ENCODE assay signal across 15 mouse cellular contexts in genomic region chr9:69642591-69642990, GRCm38 (mm10).
"Had no signal": no experiment of that assay in that cellular context is flagged by ENCODE, and none has a peak within 500 bp of the region (broad histone marks: within the 10 kb centered on the region; RNA-seq: fewer than 3 reads in every experiment).

No protein-coding gene starts in this region.

- DNase-seq: liver, postnatal 0 days; lung, adult 2 months; lung, postnatal 14 days; lung, postnatal 36 days; right cerebral cortex, postnatal 14 days; thymus, adult 2 months; thymus, postnatal 25 days; thymus, postnatal 4 days had no signal

- ATAC-seq: liver, postnatal 0 days; lung, postnatal 0 days; midbrain, embryonic 15.5 days had no signal

- H3K27me3 ChIP-seq: liver, embryonic 15.5 days; lung, embryonic 15.5 days; midbrain, embryonic 12.5 days; midbrain, embryonic 15.5 days; neural tube, embryonic 12.5 days; stomach, embryonic 15.5 days had no signal
